1 mouse cellular context compared by ENCODE assay signal in genomic region chr16:33796756-33797155, GRCm38 (mm10).
TF ChIP-seq lines count a peak whose summit lies in the region.

No protein-coding gene starts in this region.

TF ChIP-seq in MEL, 35 proteins besides CTCF, POLR2A, EP300 and RAD21:
- TF ChIP-seq NELFE (IDR thresholded peaks at IDR 0.05; ENCODE audit: low read depth, low read length) = no peak
- TF ChIP-seq SIN3A (IDR thresholded peaks at IDR 0.05; ENCODE audit: low read length) = no peak
- peak in 1 of 2 experiments; percentile 34; a peak in 1 of 4 replicates for TF ChIP-seq USF2 (IDR thresholded peaks at IDR 0.05; ENCODE audit: borderline replicate concordance in 1 of 2, insufficient read depth in 1 of 2, low read depth in 1 of 2, low read length in 2 of 2)
- TF ChIP-seq GABPA (IDR thresholded peaks at IDR 0.05; ENCODE audit: low read depth, low read length) = no peak
- TF ChIP-seq ETS1 (IDR thresholded peaks at IDR 0.05; ENCODE audit: low read depth, low read length) = no peak
- TF ChIP-seq USF1 (IDR thresholded peaks at IDR 0.05; ENCODE audit: low read depth, low read length) = peak; percentile 83
